Mouse (Mus musculus) intestine, postnatal 0 days (tissue): ENCODE measurements around the gene Pagr1a. TPM values are rescaled to one million over a fixed set of nuclear protein-coding genes. Genes with fewer than 3 reads are reported as not detected.

Experiments
- ATAC-seq: fragments of 200-750 bp; cut with Nextera tagmentation; 2 replicates; pipeline ENCODE4 v1.8.0; 2017; ENCODE audit warnings: mild to moderate bottlenecking, moderate TSS enrichment, moderate library complexity
- H3K27ac ChIP-seq: fragments of 300-500 bp; sonication (generic); 2 replicates; pipeline ENCODE4 v1.5.1; 2014; ENCODE audit warnings: mild to moderate bottlenecking, low read depth, low read length, moderate library complexity
- H3K27me3 ChIP-seq: fragments of 300-500 bp; sonication (generic); replicated peaks from 2 replicates; pipeline ENCODE4 v1.6.1; 2014; ENCODE audit warnings: low read length, mixed read lengths; ENCODE audit not compliant: control insufficient read depth, insufficient read depth
- H3K36me3 ChIP-seq: fragments of 300-500 bp; sonication (generic); 2 replicates; pipeline ENCODE4 v1.6.1; 2014; ENCODE audit warnings: mild to moderate bottlenecking, moderate library complexity; ENCODE audit not compliant: control insufficient read depth, insufficient read depth
- H3K4me1 ChIP-seq: fragments of 300-500 bp; sonication (generic); replicated peaks from 2 replicates; pipeline ENCODE4 v1.6.1; 2014; ENCODE audit warnings: antibody characterized with exemption, low read length, mixed read lengths; ENCODE audit not compliant: control insufficient read depth, insufficient read depth
- H3K4me2 ChIP-seq: fragments of 300-500 bp; sonication (generic); replicated peaks from 2 replicates; pipeline ENCODE4 v1.6.1; 2014; ENCODE audit warnings: low read depth, mild to moderate bottlenecking, moderate library complexity
- H3K4me3 ChIP-seq: fragments of 300-500 bp; sonication (generic); 2 replicates; pipeline ENCODE4 v1.5.1; 2014; ENCODE audit warnings: low read depth, low read length
- H3K9ac ChIP-seq: fragments of 300-500 bp; sonication (generic); 2 replicates; pipeline ENCODE4 v1.6.1; 2014; ENCODE audit warnings: mild to moderate bottlenecking, low read depth, low read length
- H3K9me3 ChIP-seq: fragments of 300-500 bp; sonication (generic); 2 replicates; pipeline ENCODE4 v1.6.1; 2016; ENCODE audit warnings: mixed run types; ENCODE audit not compliant: control insufficient read depth
- CTCF ChIP-seq: sonication (generic); IDR thresholded peaks from 2 replicates; pipeline ENCODE4 v1.5.1; 2016; ENCODE audit warnings: low read depth, mild to moderate bottlenecking, control low read depth, antibody characterized with exemption, moderate library complexity
- WGBS: fragments of 180-500 bp; shearing (Covaris S2); extraction: QIAGEN DNeasy Blood & Tissue Kit; methylation state at CpG from one replicate; pipeline ENCODE4 v1.1.7; 2014; 5-methylcytosine and 5-hydroxymethylcytosine counted together
- polyA plus RNA-seq: library from polyadenylated mRNA; unstranded; fragments of >200 nt; fragmentation: Nextera tagmentation; extraction: Ambion mirVana; gene quantifications from 2 replicates; pipeline ENCODE4 v1.2.1, GENCODE M21; 2015

The Pagr1a gene
- polyA plus RNA-seq, 1 experiment from 2014 or later = 37.5 TPM

- H3K4me2 ChIP-seq = no peak overlapping the region
- no peak overlapping the region for H3K27ac ChIP-seq
- WGBS = 70% methylated on average over 1 of the region's 1 CpGs
- H3K36me3 ChIP-seq = peaks cover 48% of the 10 kb centered on the region
- ATAC-seq = no peak
- H3K9me3 ChIP-seq = no peaks in the 10 kb centered on the region
- no peak overlapping the region for H3K9ac ChIP-seq
- no peak for TF ChIP-seq CTCF
- peaks cover 4% of the 10 kb centered on the region; the same call in 1 of the 2 replicates for H3K4me1 ChIP-seq
- no peak overlapping the region for H3K4me3 ChIP-seq
- no peaks in the 10 kb centered on the region for H3K27me3 ChIP-seq
Observed at GRCm38 (mm10) chr7:127031244-127031643, 14.1 kb upstream of the Pagr1a start.

GRCm38 (mm10) chr7:127030172-127030571 is 13.0 kb upstream of the Pagr1a start:
- H3K4me3 ChIP-seq = no peak overlapping the region
- H3K27ac ChIP-seq = no peak overlapping the region; the same call in 1 of the 2 replicates
- no peak overlapping the region for H3K9ac ChIP-seq
- WGBS = 97% methylated on average over 1 of the region's 1 CpGs
- no peak for ATAC-seq
- H3K9me3 ChIP-seq = no peaks in the 10 kb centered on the region
- H3K36me3 ChIP-seq = peaks cover 40% of the 10 kb centered on the region
- H3K27me3 ChIP-seq = no peaks in the 10 kb centered on the region
- H3K4me1 ChIP-seq = peaks cover 4% of the 10 kb centered on the region; the same call in 1 of the 2 replicates
- no peak overlapping the region for H3K4me2 ChIP-seq
- TF ChIP-seq CTCF = no peak

GRCm38 (mm10) chr7:127027885-127028284 is 10.7 kb upstream of the Pagr1a start:
- H3K4me1 ChIP-seq = peaks cover 6% of the 10 kb centered on the region; the same call in 1 of the 2 replicates
- no peak for TF ChIP-seq CTCF
- no peaks in the 10 kb centered on the region for H3K27me3 ChIP-seq
- peak overlapping the region; percentile 79 for H3K4me3 ChIP-seq
- peak overlapping the region; percentile 90 for H3K4me2 ChIP-seq
- peaks cover 45% of the 10 kb centered on the region for H3K36me3 ChIP-seq
- no peaks in the 10 kb centered on the region for H3K9me3 ChIP-seq
- WGBS = 44% methylated on average over 8 of the region's 8 CpGs
- peak overlapping the region; percentile 96 for H3K27ac ChIP-seq
- no peak for ATAC-seq
- peak overlapping the region; percentile 55 for H3K9ac ChIP-seq

- peak within 1 kb of the TSS; percentile 90 for H3K4me2 ChIP-seq
- no peaks in the 10 kb centered on the region for H3K27me3 ChIP-seq
- peak within 1 kb of the TSS; percentile 96 for H3K27ac ChIP-seq
- no peaks in the 10 kb centered on the region for H3K9me3 ChIP-seq
- H3K4me3 ChIP-seq = peak within 1 kb of the TSS; percentile 79
- under 1% methylated on average over 51 of the region's 63 CpGs for WGBS
- peaks cover 6% of the 10 kb centered on the region; the same call in 1 of the 2 replicates for H3K4me1 ChIP-seq
- H3K9ac ChIP-seq = peak within 1 kb of the TSS; percentile 78
- ATAC-seq = peak; percentile 85
- peaks cover 45% of the 10 kb centered on the region for H3K36me3 ChIP-seq
- no peak for TF ChIP-seq CTCF
Observed at GRCm38 (mm10) chr7:127026984-127027726, 10.0 kb upstream of the Pagr1a start, which contains the start of gene Maz. Gene Maz (minus strand): TSS chr7:127027037.

- H3K9me3 ChIP-seq = no peaks in the 10 kb centered on the region
- H3K4me2 ChIP-seq = peak overlapping the region; percentile 90
- TF ChIP-seq CTCF = no peak
- H3K4me3 ChIP-seq = peak overlapping the region; percentile 79
- no peaks in the 10 kb centered on the region for H3K27me3 ChIP-seq
- 0% methylated on average over 5 of the region's 48 CpGs for WGBS
- ATAC-seq = peak; percentile 34
- H3K27ac ChIP-seq = peak overlapping the region; percentile 96
- H3K36me3 ChIP-seq = peaks cover 41% of the 10 kb centered on the region
- peaks cover 10% of the 10 kb centered on the region; the same call in 1 of the 2 replicates for H3K4me1 ChIP-seq
- H3K9ac ChIP-seq = peak overlapping the region; percentile 78
Observed at GRCm38 (mm10) chr7:127026616-127026983, 9.4 kb upstream of the Pagr1a start.

- Histone ChIP-seq H3K27ac (peak overlapping the region; percentile 96), H3K9me3 (no peaks in the 10 kb centered on the region), H3K4me3 (peak overlapping the region; percentile 79), H3K27me3 (no peaks in the 10 kb centered on the region), H3K4me2 (peak overlapping the region; percentile 90), H3K9ac (peak overlapping the region; percentile 78), H3K4me1 (peaks cover 14% of the 10 kb centered on the region; the same call in 1 of the 2 replicates), H3K36me3 (peaks cover 37% of the 10 kb centered on the region)
- WGBS = under 1% methylated on average over 36 of the region's 48 CpGs
- peak; percentile 47 for ATAC-seq
- TF ChIP-seq CTCF = no peak
Observed at GRCm38 (mm10) chr7:127026161-127026600, 9.0 kb upstream of the Pagr1a start.
